Mouse (Mus musculus): ENCODE data around the gene Prr5.

GRCm38 (mm10) chr15:84702391-84703345 is 33.2 kb downstream of the Prr5 start:
- TF ChIP-seq POLR2A (IDR thresholded peaks at IDR 0.05; ENCODE audit: extremely low read depth, insufficient read depth, low read length): no peak
- no peak for TF ChIP-seq CTCF (IDR thresholded peaks at IDR 0.05; ENCODE audit: low read depth, low read length)

Measured in liver, adult 2 months (tissue).